ENCODE assay signal across 8 mouse cellular contexts in the genomic region with DNA sequence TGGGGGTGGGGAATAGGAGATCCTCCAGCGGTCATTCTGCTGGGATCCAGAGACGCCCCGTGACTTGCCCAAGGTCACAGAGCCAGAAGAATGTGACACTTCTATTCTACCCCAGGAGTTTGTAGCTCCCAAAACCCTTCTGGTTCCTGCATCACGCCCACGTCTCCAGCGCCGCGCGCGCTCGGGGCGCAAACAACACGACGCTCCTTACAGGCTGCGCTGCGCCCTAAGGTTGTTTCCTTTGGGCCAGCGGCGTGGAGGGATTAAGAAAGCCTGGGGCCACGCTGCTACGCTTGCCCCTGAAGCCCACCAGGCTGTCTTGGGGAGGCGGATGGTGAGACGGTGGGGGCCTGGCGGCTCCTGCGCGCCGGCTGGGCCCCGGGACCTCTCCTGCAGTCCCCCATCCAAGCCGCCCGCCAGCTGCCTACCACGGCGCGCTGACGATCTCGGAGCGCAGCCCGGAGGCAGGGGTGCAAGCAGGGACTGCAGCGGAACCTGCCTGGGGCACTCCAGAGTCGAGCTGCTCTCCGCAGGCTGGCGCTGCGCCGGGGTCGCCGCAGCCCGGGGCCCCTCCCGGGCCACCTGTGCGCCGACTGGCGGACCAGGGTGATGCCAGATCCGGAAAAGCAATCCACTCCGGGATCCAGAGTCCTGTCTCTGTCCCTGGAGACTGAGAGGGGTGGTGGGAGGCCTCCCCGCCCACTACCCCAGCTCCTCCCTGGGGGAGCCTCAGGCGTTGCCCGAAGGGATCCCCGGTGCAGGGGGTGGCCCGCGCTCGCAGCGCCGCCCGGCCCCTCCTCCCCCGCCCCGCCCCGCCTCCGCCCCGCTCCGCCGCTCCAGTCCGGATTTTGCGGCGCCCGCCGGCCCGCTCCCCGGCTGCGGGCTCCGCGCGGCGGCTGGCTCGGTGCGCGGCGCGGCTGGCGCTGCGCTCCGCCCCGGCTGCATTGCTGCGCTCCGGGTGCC. TPM values are rescaled to one million over a fixed set of nuclear protein-coding genes. Genes with fewer than 3 reads are reported as not detected.
DNase-seq lines count a peak whose midpoint lies in the region; ATAC-seq and TF ChIP-seq lines count a peak whose summit lies in the region.

A gene (plus strand): TSS at position 881 of the 963 bp plus-strand sequence.

- WGBS in kidney, adult 2 months = under 1% methylated on average over 90 of the region's 91 CpGs
- WGBS in forebrain, postnatal 0 days = 3% methylated on average over 67 of the region's 91 CpGs
- under 1% methylated on average over 81 of the region's 91 CpGs for WGBS in hindbrain, embryonic 12.5 days
- under 1% methylated on average over 83 of the region's 91 CpGs for WGBS in midbrain, embryonic 15.5 days
- WGBS in thymus, adult 2 months = 4% methylated on average over 79 of the region's 91 CpGs

- peak within 1 kb of the TSS; percentile 46 for H3K4me3 ChIP-seq in kidney, adult 2 months (ENCODE audit: insufficient read depth, low read depth, low read length)
- H3K4me3 ChIP-seq in forebrain, postnatal 0 days (ENCODE audit: low read depth, low read length) = peak within 1 kb of the TSS; percentile 74
- H3K4me3 ChIP-seq in hindbrain, embryonic 12.5 days = peak within 1 kb of the TSS; percentile 69
- H3K4me3 ChIP-seq in midbrain, embryonic 15.5 days = peak within 1 kb of the TSS; percentile 69
- peak within 1 kb of the TSS; percentile 59 for H3K4me3 ChIP-seq in thymus, adult 2 months (ENCODE audit: control insufficient read depth, insufficient read depth, low read length)

- TF ChIP-seq CTCF in kidney, adult 2 months (conservative IDR thresholded peaks at IDR 0.05; ENCODE audit: insufficient read depth, insufficient read length, low read depth, low read length) = no peak
- peak; percentile 31 for TF ChIP-seq CTCF in forebrain, postnatal 0 days (IDR thresholded peaks at IDR 0.05; ENCODE audit: low read depth)
- no peak for TF ChIP-seq CTCF in thymus, adult 2 months (IDR thresholded peaks at IDR 0.05; ENCODE audit: borderline replicate concordance, control insufficient read depth, extremely low read depth, insufficient read depth, low read length, poor library complexity)

- peak; percentile 83 for ATAC-seq in forebrain, postnatal 0 days
- peak; percentile 73 for ATAC-seq in hindbrain, embryonic 12.5 days (ENCODE audit: low FRiP score)
- ATAC-seq in midbrain, embryonic 15.5 days (replicated peaks) = peak; percentile 71

- peak within 1 kb of the TSS; percentile 84 for H3K9ac ChIP-seq in forebrain, postnatal 0 days
- peak within 1 kb of the TSS; percentile 81 for H3K9ac ChIP-seq in hindbrain, embryonic 12.5 days
- peak within 1 kb of the TSS; percentile 70 for H3K9ac ChIP-seq in midbrain, embryonic 15.5 days

- DNase-seq in kidney, adult 2 months = peak; percentile 6
- no peak for DNase-seq in kidney, adult 9 months
- peak; percentile 75 to 90 for DNase-seq in cerebellum, adult 18-20 months
- DNase-seq in forebrain, postnatal 0 days = peak; percentile 90
- peak; percentile 81 to 82 for DNase-seq in left cerebral cortex, postnatal 25 days (ENCODE audit: low spot score in 2 of 2)
- DNase-seq in thymus, adult 2 months = peak; percentile 35

- no peaks in the 10 kb centered on the region for H3K27me3 ChIP-seq in kidney, adult 2 months (replicated peaks; ENCODE audit: control insufficient read depth, insufficient read depth, low read length)
- H3K27me3 ChIP-seq in forebrain, postnatal 0 days (ENCODE audit: insufficient read depth, low read length) = no peaks in the 10 kb centered on the region; the same call in 1 of the 2 replicates
- H3K27me3 ChIP-seq in hindbrain, embryonic 12.5 days = peaks cover 98% of the 10 kb centered on the region
- peaks cover 40% of the 10 kb centered on the region for H3K27me3 ChIP-seq in midbrain, embryonic 15.5 days (replicated peaks)
- no peaks in the 10 kb centered on the region; the same call in 1 of the 2 replicates for H3K27me3 ChIP-seq in thymus, adult 2 months (ENCODE audit: control insufficient read depth, insufficient read depth, low read length)

- no peaks in the 10 kb centered on the region for H3K36me3 ChIP-seq in kidney, adult 2 months (ENCODE audit: control insufficient read depth, insufficient read depth, low read length)
- no peaks in the 10 kb centered on the region for H3K36me3 ChIP-seq in forebrain, postnatal 0 days (ENCODE audit: insufficient read depth)
- no peaks in the 10 kb centered on the region for H3K36me3 ChIP-seq in hindbrain, embryonic 12.5 days
- no peaks in the 10 kb centered on the region for H3K36me3 ChIP-seq in midbrain, embryonic 15.5 days (replicated peaks)
- no peaks in the 10 kb centered on the region for H3K36me3 ChIP-seq in thymus, adult 2 months (ENCODE audit: control insufficient read depth, insufficient read depth, low read length)

- no peak within 1 kb of the TSS for H3K27ac ChIP-seq in kidney, adult 2 months (ENCODE audit: insufficient read depth, low read depth, low read length)
- H3K27ac ChIP-seq in forebrain, postnatal 0 days (ENCODE audit: low read depth, low read length) = peak within 1 kb of the TSS; percentile 88
- peak within 1 kb of the TSS; percentile 85 for H3K27ac ChIP-seq in hindbrain, embryonic 12.5 days
- peak within 1 kb of the TSS; percentile 88 for H3K27ac ChIP-seq in midbrain, embryonic 15.5 days
- no peak within 1 kb of the TSS for H3K27ac ChIP-seq in thymus, adult 2 months (ENCODE audit: control insufficient read depth, insufficient read depth, low read length)

- H3K4me1 ChIP-seq in kidney, adult 2 months (ENCODE audit: control insufficient read depth, insufficient read depth, low read length) = no peaks in the 10 kb centered on the region
- peaks cover 26% of the 10 kb centered on the region for H3K4me1 ChIP-seq in forebrain, postnatal 0 days (ENCODE audit: insufficient read depth)
- peaks cover 39% of the 10 kb centered on the region for H3K4me1 ChIP-seq in hindbrain, embryonic 12.5 days
- H3K4me1 ChIP-seq in midbrain, embryonic 15.5 days = peaks cover 55% of the 10 kb centered on the region
- peaks cover 12% of the 10 kb centered on the region; the same call in 1 of the 2 replicates for H3K4me1 ChIP-seq in thymus, adult 2 months (replicated peaks; ENCODE audit: control insufficient read depth, insufficient read depth, low read length)

- TF ChIP-seq POLR2A in kidney, adult 2 months (IDR thresholded peaks at IDR 0.05; ENCODE audit: low read depth, low read length) = no peak
- TF ChIP-seq POLR2A in thymus, adult 2 months (IDR thresholded peaks at IDR 0.05; ENCODE audit: control insufficient read depth, extremely low read depth, insufficient read depth, low read length, poor library complexity) = no peak

- intact Hi-C loops in left cerebral cortex, postnatal 25 days (cut with DNase I) = loop anchor here (2.0 kb wide), 2 partner anchors 52 to 70 kb away; no protein-coding TSS in a partner anchor

- H3K9me3 ChIP-seq in forebrain, postnatal 0 days (ENCODE audit: low read length) = no peaks in the 10 kb centered on the region
- no peaks in the 10 kb centered on the region for H3K9me3 ChIP-seq in hindbrain, embryonic 12.5 days (replicated peaks)
- H3K9me3 ChIP-seq in midbrain, embryonic 15.5 days = no peaks in the 10 kb centered on the region

- H3K4me2 ChIP-seq in forebrain, postnatal 0 days (ENCODE audit: low read depth) = peak within 1 kb of the TSS; percentile 85
- H3K4me2 ChIP-seq in hindbrain, embryonic 12.5 days (replicated peaks) = peak within 1 kb of the TSS; percentile 99
- H3K4me2 ChIP-seq in midbrain, embryonic 15.5 days = peak within 1 kb of the TSS; percentile 98

RNA-seq across cellular contexts. Expression of the gene that starts here (rescaled TPM):
- polyA plus RNA-seq in kidney, adult 2 months (2012; rRNA removed) = 3.1 and 3.3 TPM in 2 replicates
- total RNA-seq in forebrain, postnatal 0 days (2014; rRNA removed) = 27.5 and 46.1 TPM in 2 replicates
- polyA plus RNA-seq in forebrain, postnatal 0 days (2015; fragmentation: Nextera tagmentation; extraction: Ambion mirVana) = 19.8 and 22.5 TPM in 2 replicates
- polyA plus RNA-seq in hindbrain, embryonic 12.5 days (2016; fragmentation: Nextera tagmentation; extraction: Ambion mirVana) = 5.8 and 6.1 TPM in 2 replicates
- total RNA-seq in left cerebral cortex, postnatal 25 days (2021) = 10 to 100 TPM; 83.6 to 96.6 TPM
- 15.7 and 16.1 TPM in 2 replicates for polyA plus RNA-seq in midbrain, embryonic 15.5 days (2015; fragmentation: Nextera tagmentation; extraction: Ambion mirVana)
- 3.1 and 5.9 TPM in 2 replicates for polyA plus RNA-seq in thymus, adult 2 months (2012; rRNA removed)

Comparison
In these comparisons a context has a peak if more than half of its experiments do, and no peak if none do; other contexts are left out.
1. H3K27ac ChIP-seq: peak in forebrain, postnatal 0 days (single experiment), hindbrain, embryonic 12.5 days (single experiment) and midbrain, embryonic 15.5 days (single experiment); none in kidney, adult 2 months (single experiment) and thymus, adult 2 months (single experiment).
2. Peak in every context shown above with its lines, with median percentiles within 50 percentile points of each other: H3K4me3 ChIP-seq, ATAC-seq, H3K4me2 ChIP-seq and H3K9ac ChIP-seq.